Mouse (Mus musculus) urinary bladder, adult 2 months (tissue): ENCODE measurements around the gene Cyp2g1. TPM values are rescaled to one million over a fixed set of nuclear protein-coding genes. Genes with fewer than 3 reads are reported as not detected.

Experiments used
- polyA plus RNA-seq: library from polyadenylated mRNA; depleted of rRNA; stranded (reverse); fragments of >200 nt; gene quantifications from 2 replicates; pipeline ENCODE4 v1.2.3, GENCODE M21; 2012; rRNA removed

The Cyp2g1 gene
- polyA plus RNA-seq, 1 experiment = not detected

Other genes starting within 250 kb of the Cyp2g1 start
- gene Vmn1r185, start 190.4 kb upstream of the Cyp2g1 start, polyA plus RNA-seq = not detected in 2 replicates
- not detected in 2 replicates for gene Cyp2b23, start 122.5 kb upstream of the Cyp2g1 start, polyA plus RNA-seq
- not detected in 2 replicates for gene Cyp2b19, start 51.8 kb upstream of the Cyp2g1 start, polyA plus RNA-seq
- not detected in 2 replicates for gene Cyp2a5, start 26.4 kb downstream of the Cyp2g1 start, polyA plus RNA-seq
- not detected in 2 replicates for gene Cyp2a22, start 130.5 kb downstream of the Cyp2g1 start, polyA plus RNA-seq
- gene Cyp2a12, start 220.2 kb downstream of the Cyp2g1 start, polyA plus RNA-seq = not detected in 2 replicates